Mouse (Mus musculus): Measurements from ENCODE around the gene Arhgef3.

DNA sequence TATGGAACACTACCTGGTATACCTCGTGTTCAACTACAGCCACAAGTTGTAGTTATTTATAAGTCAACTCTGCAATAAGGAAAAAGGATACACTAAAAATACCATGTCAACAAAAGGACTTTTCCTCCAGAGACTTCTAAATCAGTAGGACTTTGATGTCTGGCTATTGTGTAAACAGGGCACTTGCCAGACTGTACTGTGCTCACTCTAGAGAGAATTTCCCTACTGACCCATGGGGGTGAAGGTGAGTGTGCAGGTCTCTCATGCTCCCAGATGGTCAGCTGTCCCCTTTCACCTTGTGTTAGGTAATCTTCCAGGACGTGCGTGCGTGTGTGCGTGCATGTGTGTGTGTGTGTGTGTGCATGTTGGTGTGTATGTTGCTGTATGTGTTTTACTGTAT is 182.3 kb downstream of the Arhgef3 start:
- TF ChIP-seq EP300 (IDR thresholded peaks at IDR 0.05; ENCODE audit: low read depth) (no peak), CTCF (IDR thresholded peaks at IDR 0.05; ENCODE audit: low read depth) (no peak)
